Mouse (Mus musculus) liver, embryonic 16.5 days (tissue): ENCODE data around the gene Elfn1. TPM values are rescaled to one million over a fixed set of nuclear protein-coding genes. Genes with fewer than 3 reads are reported as not detected.
"Not testable (repeated sequence)": the region's sequence is repeated elsewhere in the genome, so short reads cannot be mapped to it uniquely, and the experiment has no call there.

ENCODE experiments used
- ATAC-seq: fragments of 200-750 bp; cut with Nextera tagmentation; 2 replicates; pipeline ENCODE4 v1.8.0; 2017; ENCODE audit warnings: low read depth, mild to moderate bottlenecking, moderate number of reproducible peaks, moderate library complexity
- H3K27ac ChIP-seq: fragments of 300-500 bp; sonication (generic); 2 replicates; pipeline ENCODE4 v1.5.1; 2014; ENCODE audit warnings: mild to moderate bottlenecking, low read length
- H3K27me3 ChIP-seq: fragments of 300-500 bp; sonication (generic); 2 replicates; pipeline ENCODE4 v1.6.1; 2014; ENCODE audit warnings: low read depth, low read length, mixed read lengths; ENCODE audit not compliant: control insufficient read depth, insufficient read depth
- H3K36me3 ChIP-seq: fragments of 300-500 bp; sonication (generic); 2 replicates; pipeline ENCODE4 v1.6.1; 2014; ENCODE audit warnings: mild to moderate bottlenecking; ENCODE audit not compliant: control insufficient read depth, insufficient read depth
- H3K4me1 ChIP-seq: fragments of 300-500 bp; sonication (generic); 2 replicates; pipeline ENCODE4 v1.6.1; 2014; ENCODE audit warnings: low read depth, low read length, mixed read lengths; ENCODE audit not compliant: control insufficient read depth
- H3K4me2 ChIP-seq: fragments of 300-500 bp; sonication (generic); 2 replicates; pipeline ENCODE4 v1.6.1; 2014; ENCODE audit warnings: low read depth, low read length, mixed read lengths
- H3K4me3 ChIP-seq: fragments of 300-500 bp; sonication (generic); 2 replicates; pipeline ENCODE4 v1.5.1; 2014; ENCODE audit warnings: low read depth, mild to moderate bottlenecking, low read length
- H3K9ac ChIP-seq: fragments of 300-500 bp; sonication (generic); 2 replicates; pipeline ENCODE4 v1.6.1; 2014; ENCODE audit warnings: low read depth, low read length
- H3K9me3 ChIP-seq: fragments of 300-500 bp; sonication (generic); replicated peaks from 2 replicates; pipeline ENCODE4 v1.6.1; 2016; ENCODE audit warnings: low read length; ENCODE audit not compliant: control insufficient read depth
- WGBS: fragments of 180-500 bp; shearing (Covaris S2); extraction: QIAGEN DNeasy Blood & Tissue Kit; methylation state at CpG from one replicate; pipeline ENCODE4 v1.1.7; 2014; ENCODE audit not compliant: insufficient replicate concordance; 5-methylcytosine and 5-hydroxymethylcytosine counted together
- polyA plus RNA-seq: library from polyadenylated mRNA; unstranded; fragments of >200 nt; fragmentation: Nextera tagmentation; extraction: Ambion mirVana; gene quantifications from 2 replicates; pipeline ENCODE4 v1.2.1, GENCODE M21; 2015

Elfn1 gene
- polyA plus RNA-seq, 1 experiment from 2014 or later = not detected

DNA sequence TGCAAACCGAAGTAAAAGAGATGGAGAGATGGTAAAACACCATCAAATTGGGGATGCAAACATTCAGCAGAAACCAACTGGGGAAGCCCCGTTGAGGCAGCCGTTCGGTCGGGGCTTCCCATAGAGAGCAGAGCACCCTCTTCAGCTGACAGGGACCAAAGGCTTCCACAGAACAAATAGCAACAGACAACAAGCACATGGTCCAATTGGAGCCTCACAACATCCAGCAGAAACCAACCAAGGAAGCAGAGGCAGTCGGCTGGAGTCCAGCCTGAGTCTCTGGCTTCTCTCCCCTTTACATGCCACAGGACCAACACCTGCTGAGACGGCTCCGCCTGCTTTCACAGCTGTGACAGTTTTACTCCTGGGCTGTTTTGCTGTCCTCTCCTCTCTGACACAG is 69.7 kb downstream of the Elfn1 start:
- 25% methylated on average over 8 of the region's 8 CpGs for WGBS
- Histone ChIP-seq H3K9me3 (no peaks in the 10 kb centered on the region), H3K27ac (no peak overlapping the region), H3K27me3 (no peaks in the 10 kb centered on the region; the same call in 1 of the 2 replicates), H3K36me3 (no peaks in the 10 kb centered on the region), H3K4me1 (no peaks in the 10 kb centered on the region), H3K4me3 (no peak overlapping the region), H3K4me2 (no peak overlapping the region), H3K9ac (no peak overlapping the region)
- ATAC-seq = no peak

DNA sequence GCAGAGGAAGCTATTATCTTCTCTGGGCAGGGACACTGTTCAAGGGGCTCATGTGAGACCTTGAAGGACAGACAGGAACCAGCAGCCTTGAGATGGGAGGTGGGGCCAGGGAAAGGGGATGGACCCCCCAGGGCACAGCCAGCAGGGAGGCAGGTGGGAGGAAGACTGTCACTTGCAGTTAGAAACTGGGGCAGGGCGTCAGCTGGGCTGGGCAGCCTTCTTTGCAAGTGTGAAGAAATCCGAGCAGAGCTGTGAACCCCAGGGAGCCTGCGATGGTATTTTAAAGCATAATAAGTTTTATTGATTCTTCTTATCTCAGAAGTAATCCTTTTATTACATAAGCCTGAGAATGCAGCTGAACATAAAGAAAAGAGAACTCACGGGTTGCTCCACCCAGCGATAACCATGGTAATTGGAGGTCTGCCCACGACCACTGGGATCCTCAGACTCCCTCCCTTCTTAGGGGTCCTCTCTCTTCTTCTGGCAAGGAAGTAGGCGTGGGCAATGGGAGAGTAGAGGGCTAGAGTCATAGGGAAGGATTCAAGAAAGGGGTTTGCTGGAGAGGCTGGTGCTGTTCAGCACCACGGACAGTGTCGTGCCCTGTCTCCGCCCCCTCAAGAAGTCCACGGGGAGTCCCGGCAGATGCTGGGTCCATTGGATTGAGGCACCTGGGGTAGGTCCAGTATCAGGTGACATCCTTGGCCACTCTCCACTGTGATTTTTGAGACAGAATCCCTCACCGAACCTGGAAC is 71.0 kb downstream of the Elfn1 start:
- Histone ChIP-seq H3K36me3 (no peaks in the 10 kb centered on the region), H3K4me3 (no peak overlapping the region), H3K9ac (no peak overlapping the region), H3K27me3 (no peaks in the 10 kb centered on the region; the same call in 1 of the 2 replicates), H3K4me2 (no peak overlapping the region), H3K4me1 (no peaks in the 10 kb centered on the region), H3K27ac (no peak overlapping the region), H3K9me3 (no peaks in the 10 kb centered on the region)
- ATAC-seq = no peak
- 6% methylated on average over 13 of the region's 13 CpGs for WGBS

DNA sequence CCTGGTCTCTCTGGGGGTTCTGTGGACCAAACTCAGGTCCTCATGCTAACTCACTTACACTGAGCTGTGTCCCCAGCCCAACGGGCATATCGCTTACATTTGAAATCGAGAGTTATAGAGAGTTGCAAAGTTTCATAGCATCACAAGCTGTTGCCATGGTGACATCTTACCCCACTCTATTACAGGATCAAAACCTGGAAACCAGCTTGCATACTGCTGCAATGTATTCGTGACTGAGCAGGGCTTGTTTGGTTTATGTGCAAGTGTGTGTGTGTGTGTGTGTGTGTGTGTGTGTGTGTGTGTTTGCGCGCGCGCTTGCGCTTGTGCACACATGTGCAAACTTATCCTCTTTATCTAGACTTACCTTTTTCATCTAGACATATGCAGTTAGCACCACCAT is 71.6 kb downstream of the Elfn1 start:
- Histone ChIP-seq H3K9ac (no peak overlapping the region), H3K4me3 (no peak overlapping the region), H3K27ac (no peak overlapping the region), H3K9me3 (no peaks in the 10 kb centered on the region), H3K27me3 (no peaks in the 10 kb centered on the region; the same call in 1 of the 2 replicates), H3K36me3 (no peaks in the 10 kb centered on the region), H3K4me2 (no peak overlapping the region), H3K4me1 (no peaks in the 10 kb centered on the region)
- ATAC-seq = no peak
- WGBS = 72% methylated on average over 9 of the region's 9 CpGs

DNA sequence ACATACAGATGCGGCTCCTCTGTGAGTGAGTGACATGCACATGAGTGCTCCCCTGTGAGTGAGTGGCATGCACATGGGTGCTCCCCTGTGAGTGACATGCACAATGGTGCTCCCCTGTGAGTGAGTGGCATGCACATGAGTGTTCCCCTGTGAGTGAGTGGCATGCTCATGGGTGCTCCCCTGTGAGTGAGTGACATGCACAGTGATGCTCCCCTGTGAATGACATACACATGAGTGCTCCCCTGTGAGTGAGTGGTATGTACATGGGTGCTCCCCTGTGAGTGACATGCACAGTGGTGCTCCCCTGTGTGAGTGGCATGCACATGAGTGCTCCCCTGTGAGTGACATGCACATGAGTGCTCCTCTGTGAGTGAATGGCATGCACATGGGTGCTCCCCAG is 74.2 kb downstream of the Elfn1 start:
- Histone ChIP-seq H3K9ac (no peak overlapping the region), H3K4me2 (no peak overlapping the region), H3K36me3 (no peaks in the 10 kb centered on the region), H3K4me1 (no peaks in the 10 kb centered on the region), H3K9me3 (no peaks in the 10 kb centered on the region), H3K4me3 (no peak overlapping the region), H3K27me3 (no peaks in the 10 kb centered on the region; the same call in 1 of the 2 replicates), H3K27ac (no peak overlapping the region)
- no peak for ATAC-seq
- WGBS = 55% methylated on average over 1 of the region's 1 CpGs

DNA sequence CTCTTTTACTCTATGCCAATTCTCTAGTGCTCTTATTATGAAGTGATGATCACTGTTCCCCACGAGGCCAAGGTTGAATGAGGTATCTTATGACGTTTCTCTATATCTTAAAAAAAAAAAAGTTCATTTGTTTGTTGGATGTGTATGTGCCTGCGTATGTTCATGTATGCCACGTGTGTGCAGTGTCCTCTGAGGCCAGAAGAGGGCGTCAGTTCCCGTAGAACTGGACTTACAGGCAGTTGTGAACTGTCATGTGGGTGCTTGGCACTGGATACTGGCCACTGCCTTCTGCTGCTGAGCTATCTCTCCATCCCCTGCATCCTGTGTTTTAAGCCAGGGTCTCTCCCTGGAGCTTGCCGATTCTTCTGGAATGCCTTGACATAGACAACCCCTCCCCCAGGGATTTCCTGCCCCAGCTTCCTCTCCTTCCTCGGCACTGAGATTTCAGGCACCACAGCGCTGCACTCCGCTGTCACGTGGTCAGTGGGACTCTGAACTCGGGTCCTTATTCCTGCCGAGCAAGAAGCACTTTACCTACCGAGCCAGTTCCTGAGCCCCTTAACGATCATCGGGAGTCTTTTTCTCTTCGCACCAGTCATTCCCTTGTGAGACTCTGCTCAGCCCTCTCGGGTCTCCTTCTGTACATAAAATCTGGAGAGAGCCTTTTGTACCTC is 77.5 kb downstream of the Elfn1 start:
- no peak overlapping the region for H3K4me2 ChIP-seq
- 28% methylated on average over 18 of the region's 18 CpGs for WGBS
- H3K4me1 ChIP-seq = no peaks in the 10 kb centered on the region
- H3K27me3 ChIP-seq = no peaks in the 10 kb centered on the region
- ATAC-seq = no peak
- no peaks in the 10 kb centered on the region for H3K9me3 ChIP-seq
- H3K36me3 ChIP-seq = no peaks in the 10 kb centered on the region
- no peak overlapping the region for H3K4me3 ChIP-seq
- H3K27ac ChIP-seq = no peak overlapping the region
- no peak overlapping the region for H3K9ac ChIP-seq

DNA sequence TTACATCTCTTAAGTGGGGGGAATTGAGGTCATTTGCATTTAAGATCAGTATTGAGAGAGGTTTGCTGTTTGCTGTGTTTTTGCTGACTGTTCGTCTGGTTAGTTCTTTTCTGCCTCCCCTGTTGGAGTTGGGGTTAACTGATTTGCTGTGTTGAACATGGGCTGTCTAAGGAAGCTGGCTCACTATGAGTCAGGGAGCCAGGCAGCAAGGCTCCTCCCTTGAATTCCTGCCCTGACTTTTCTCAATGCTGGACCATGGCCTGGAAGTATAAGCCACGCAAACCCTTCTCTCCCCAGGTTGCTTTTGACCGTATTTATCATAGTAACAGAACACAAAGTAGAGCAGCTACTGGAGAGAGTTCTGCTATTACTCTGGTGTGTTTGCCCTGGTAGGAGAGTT is 83.8 kb downstream of the Elfn1 start:
- H3K4me2 ChIP-seq = no peak overlapping the region
- 74% methylated on average over 3 of the region's 3 CpGs for WGBS
- no peak for ATAC-seq
- H3K4me3 ChIP-seq = no peak overlapping the region
- H3K4me1 ChIP-seq = no peaks in the 10 kb centered on the region
- no peaks in the 10 kb centered on the region for H3K36me3 ChIP-seq
- H3K9me3 ChIP-seq = no peaks in the 10 kb centered on the region
- no peaks in the 10 kb centered on the region for H3K27me3 ChIP-seq
- H3K27ac ChIP-seq = no peak overlapping the region
- no peak overlapping the region for H3K9ac ChIP-seq

DNA sequence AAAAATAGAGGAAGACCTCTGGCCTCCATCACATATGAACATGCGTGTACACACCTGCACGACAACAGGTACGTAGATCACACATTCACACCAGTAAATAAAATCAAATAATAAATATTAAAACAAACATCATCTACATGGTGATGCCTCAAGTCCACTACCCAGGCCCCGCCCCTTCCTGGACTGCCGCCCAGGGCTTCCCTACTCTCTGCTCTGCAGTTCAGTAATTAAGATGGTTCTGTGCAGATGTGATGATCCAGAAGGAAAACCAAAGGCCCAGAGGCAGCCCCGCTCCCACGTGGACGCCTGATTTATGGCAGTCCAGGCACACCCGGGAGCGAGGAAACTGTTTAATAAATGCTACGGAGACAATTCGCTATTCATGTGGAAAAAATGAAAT is 90.6 kb downstream of the Elfn1 start:
- H3K4me1 ChIP-seq, ATAC-seq, H3K27me3 ChIP-seq, H3K4me3 ChIP-seq, H3K9me3 ChIP-seq, H3K27ac ChIP-seq, H3K9ac ChIP-seq, H3K4me2 ChIP-seq, H3K36me3 ChIP-seq: not testable (repeated sequence)
- whole genome bisulfite sequencing = 69% methylated on average over 11 of the region's 12 CpGs

DNA sequence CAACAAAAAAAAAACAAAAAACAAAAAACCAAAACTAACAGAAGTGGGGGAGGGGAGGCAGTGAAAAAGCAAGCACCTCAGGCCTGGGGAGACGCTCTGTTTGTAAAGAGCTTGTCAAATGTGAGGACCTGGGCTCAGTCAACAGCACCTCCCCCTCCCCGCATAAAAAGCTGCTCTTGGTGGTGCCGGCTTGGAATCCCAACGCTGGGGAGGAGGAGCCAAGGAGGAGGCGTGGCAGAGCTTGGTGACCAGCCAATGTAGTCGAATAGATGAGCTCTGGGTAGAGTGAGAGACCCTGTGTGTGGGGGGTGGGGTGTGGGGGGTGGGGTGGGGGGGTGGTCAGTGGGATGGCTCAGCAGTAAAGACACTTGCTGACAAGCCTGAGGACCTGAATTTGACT is 91.2 kb downstream of the Elfn1 start:
- no peak overlapping the region for H3K9ac ChIP-seq
- no peaks in the 10 kb centered on the region for H3K27me3 ChIP-seq
- WGBS = 28% methylated on average over 6 of the region's 6 CpGs
- no peak overlapping the region for H3K4me2 ChIP-seq
- no peaks in the 10 kb centered on the region for H3K9me3 ChIP-seq
- no peak overlapping the region for H3K27ac ChIP-seq
- H3K36me3 ChIP-seq = no peaks in the 10 kb centered on the region
- H3K4me3 ChIP-seq = no peak overlapping the region
- no peaks in the 10 kb centered on the region for H3K4me1 ChIP-seq
- no peak for ATAC-seq

DNA sequence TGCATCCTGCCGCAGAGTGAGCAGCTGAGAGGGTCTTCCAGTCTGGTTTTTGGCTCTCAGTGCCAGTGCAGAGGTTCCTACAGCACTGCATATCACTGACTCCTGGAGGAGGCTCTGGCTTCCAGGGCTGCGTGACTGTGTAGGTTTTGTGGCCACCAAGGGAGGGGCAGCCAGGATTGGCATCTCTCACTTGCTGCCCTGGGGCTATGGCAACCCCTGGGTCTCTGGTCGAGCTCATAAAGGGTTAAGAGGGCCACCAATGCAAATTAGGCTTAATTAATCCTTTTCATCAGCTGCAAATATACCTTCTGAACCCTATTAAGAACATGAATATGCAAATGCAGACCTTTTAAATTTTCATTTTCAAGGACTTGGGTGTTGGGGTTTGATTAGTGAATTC is 94.8 kb downstream of the Elfn1 start:
- no peak overlapping the region for H3K4me3 ChIP-seq
- no peak overlapping the region for H3K27ac ChIP-seq
- H3K9ac ChIP-seq = no peak overlapping the region
- H3K9me3 ChIP-seq = no peaks in the 10 kb centered on the region
- no peaks in the 10 kb centered on the region for H3K4me1 ChIP-seq
- no peak for ATAC-seq
- no peaks in the 10 kb centered on the region for H3K27me3 ChIP-seq
- no peaks in the 10 kb centered on the region for H3K36me3 ChIP-seq
- 63% methylated on average over 3 of the region's 3 CpGs for WGBS
- no peak overlapping the region for H3K4me2 ChIP-seq
